Mouse (Mus musculus) G1E (cell line): Measurements from ENCODE around the gene Tmem176b.

Experiments
- CTCF ChIP-seq: IDR thresholded peaks from 2 replicates; pipeline ENCODE4 v1.5.1; 2012; ENCODE audit warnings: low read depth, low read length, inconsistent platforms, mixed read lengths
- GATA1 ChIP-seq: IDR thresholded peaks from 2 replicates; pipeline ENCODE4 v1.6.1; 2012; ENCODE audit warnings: borderline replicate concordance, low read length, inconsistent platforms, mixed read lengths
- GATA2 ChIP-seq: IDR thresholded peaks from 2 replicates; pipeline ENCODE4 v1.6.1; 2012; ENCODE audit warnings: low read depth, low read length, inconsistent platforms, borderline replicate concordance
- TAL1 ChIP-seq: conservative IDR thresholded peaks from 2 replicates; pipeline ENCODE4 v1.6.1; 2012; ENCODE audit warnings: low read depth, low read length, inconsistent platforms, mixed read lengths

- TF ChIP-seq CTCF: no peak
- no peak for TF ChIP-seq GATA1
- no peak for TF ChIP-seq TAL1
- TF ChIP-seq GATA2: no peak
Measured at GRCm38 (mm10) chr6:48803406-48804051, 37.8 kb downstream of the Tmem176b start.
